Mouse (Mus musculus): ENCODE measurements around the gene Usf2.
"Not testable (repeated sequence)": the region's sequence is repeated elsewhere in the genome, so short reads cannot be mapped to it uniquely, and the experiment has no call there.

The Usf2 gene

DNA sequence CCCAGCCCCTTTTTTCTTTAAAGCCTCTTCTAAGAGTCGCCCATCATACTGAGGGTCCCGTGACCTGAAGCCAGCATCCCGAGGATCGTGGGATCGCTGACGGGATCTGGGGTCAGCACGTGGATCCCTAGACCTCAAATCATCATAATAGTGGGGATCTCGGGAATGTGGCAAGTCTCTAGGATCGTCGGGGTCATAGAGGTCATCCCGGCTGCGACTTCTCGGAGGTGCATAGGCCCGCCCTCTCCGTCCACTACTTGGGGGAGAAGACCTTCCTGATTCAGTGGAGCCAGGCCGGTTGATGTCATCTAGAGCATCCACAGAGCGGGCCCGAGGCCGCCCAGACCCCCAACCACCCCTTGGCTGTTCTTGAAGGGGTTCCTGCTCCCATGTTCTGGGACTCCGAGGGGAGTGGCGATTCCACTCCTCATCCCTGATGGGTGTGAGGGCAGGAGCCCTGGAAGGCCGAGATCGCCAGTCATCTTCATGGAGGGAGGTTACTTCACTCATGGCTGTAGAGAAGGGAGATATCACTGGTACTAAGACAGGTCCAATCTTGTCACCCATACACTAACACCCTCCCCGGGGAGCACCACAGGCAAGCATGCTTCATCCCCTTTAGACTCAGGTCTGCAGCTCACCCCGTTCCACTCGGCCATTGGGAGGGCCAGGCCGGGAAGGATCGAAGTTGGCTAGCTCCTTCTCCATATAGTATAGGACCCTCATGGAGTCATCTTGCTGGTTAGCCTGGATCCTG lies 1.7 kb upstream of the Usf2 start:
- DNase-seq (ENCODE audit: low read depth, low spot score), result no peak

DNA sequence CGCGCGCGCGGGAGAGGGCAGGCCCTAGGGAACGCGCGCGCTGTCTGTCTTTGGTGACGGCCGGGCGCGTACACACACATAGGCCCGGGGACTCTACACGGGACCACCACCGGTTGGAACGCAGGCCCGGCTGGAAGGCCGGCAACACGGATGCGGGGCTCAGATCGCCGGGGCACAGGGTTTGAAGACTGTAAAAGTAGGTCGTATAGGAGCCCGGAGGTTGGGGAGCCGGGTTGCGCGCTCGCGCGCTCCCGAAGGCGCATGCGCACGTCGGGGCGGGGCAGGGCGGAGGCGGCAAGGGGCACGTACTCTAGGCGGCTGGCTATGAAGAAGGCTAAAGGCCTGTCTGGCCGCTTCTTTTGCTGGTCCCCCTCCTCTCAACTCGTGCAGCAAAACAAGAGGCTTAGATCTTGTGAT lies 772 bp upstream of the Usf2 start:
- peak; percentile 95 for DNase-seq (ENCODE audit: low read depth, low spot score)

- DNase-seq (ENCODE audit: low read depth, low spot score), result no peak
Measured at GRCm38 (mm10) chr7:30956357-30956751, 249 bp downstream of the Usf2 start.

DNA sequence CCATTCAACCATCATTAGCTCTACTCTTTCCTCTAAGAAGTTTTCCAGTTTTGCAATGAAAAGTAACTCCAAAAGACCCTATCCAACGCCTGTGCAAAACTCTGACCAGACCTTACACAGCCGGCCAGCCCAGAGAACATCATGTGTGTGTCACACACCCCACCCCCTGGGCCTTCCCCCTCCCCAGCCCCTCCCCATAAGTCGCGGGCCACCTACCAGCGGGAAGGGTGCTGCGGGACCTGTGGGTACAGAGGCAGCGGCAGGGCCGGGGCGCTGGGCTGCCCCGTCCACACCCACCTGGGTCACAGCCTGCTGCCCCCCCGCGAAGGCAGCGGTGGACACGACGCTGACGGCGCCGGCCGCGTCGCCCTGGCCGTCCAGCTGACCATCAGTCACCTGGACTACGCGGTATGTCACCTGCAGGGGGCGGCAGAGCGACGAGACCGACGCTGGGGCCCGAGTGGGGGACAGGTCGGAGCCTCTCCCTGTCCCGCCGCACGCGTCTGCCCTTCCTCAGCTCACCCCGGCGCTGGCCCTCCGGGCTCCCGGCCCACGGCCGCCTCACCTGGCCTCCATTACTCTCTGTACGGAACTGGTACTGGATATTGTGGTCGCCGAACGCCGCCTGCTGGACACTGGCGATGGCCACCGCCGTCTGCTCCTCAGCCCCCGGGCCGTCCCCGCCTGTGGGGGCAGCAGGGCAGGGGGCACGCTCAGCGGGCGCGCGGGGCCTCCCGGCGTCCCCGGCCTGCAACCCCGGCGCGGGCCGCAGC lies 833 bp downstream of the Usf2 start:
- DNase-seq (ENCODE audit: low read depth, low spot score), result peak; percentile 90

GRCm38 (mm10) chr7:30954971-30955520 lies 1.6 kb downstream of the Usf2 start:
- no peak for DNase-seq (ENCODE audit: low read depth, low spot score)

GRCm38 (mm10) chr7:30954036-30954435 lies 2.6 kb downstream of the Usf2 start:
- DNase-seq (ENCODE audit: low read depth, low spot score), result no peak

DNA sequence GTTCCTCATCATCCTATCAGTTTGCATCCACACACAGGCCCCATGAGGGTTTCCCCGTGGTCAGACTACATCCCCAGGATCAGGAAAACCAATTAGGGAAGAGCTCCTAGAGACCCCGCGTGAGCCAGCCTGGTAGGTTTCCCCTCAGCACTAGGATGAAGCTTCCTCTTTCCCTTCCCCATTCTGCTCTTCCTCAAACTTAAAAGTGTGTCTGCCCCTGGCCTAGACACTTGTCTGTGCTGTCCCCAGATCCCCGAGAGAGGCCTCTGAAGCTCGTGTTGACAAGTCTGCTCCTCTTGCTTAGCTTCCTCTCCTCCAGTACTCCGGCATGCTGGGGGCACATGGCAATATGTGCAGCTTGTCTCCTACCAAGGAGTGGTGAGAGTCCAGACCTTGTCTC lies 3.1 kb downstream of the Usf2 start:
- peak; percentile 42 for DNase-seq (ENCODE audit: low read depth, low spot score)

DNA sequence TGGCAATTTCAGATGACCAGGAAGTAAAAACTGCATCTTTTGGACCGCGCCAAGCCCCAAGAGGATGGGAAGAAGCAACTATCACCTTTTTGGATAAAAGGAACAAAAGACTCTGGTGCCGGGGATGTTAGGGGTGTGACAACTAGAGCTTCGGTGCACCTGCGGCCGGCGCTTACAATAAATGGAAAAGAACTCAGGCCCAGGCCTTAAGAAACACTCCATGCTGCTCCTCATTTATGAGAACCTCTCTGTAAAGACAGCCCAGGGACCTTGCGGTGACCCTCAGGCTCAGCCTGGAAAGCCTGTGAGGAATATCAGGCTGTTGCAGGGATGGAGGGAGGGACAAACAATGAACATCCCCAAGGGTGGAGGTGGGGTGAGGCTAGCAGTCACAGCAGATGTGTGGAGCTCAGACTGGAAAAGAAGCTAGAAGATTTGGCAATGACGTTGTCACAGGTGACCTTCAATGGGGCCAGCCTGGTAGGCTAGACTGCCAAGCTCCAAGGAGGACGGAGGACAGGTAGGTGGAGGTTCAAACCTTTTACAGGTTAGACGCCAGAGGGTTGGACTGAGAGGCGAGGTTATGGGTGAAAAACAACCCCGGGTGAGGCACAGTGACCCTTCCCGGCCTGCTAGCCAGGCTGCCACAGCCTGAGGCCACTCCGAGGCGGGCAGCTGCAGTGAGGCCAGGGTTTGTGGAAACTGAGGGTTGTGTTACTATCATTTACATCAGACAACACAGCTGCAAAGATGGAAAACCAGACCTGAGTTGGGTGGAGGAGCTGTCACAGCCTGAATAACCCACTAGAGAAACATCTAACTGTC lies 4.0 kb downstream of the Usf2 start:
- DNase-seq (ENCODE audit: low read depth, low spot score), result no peak

DNA sequence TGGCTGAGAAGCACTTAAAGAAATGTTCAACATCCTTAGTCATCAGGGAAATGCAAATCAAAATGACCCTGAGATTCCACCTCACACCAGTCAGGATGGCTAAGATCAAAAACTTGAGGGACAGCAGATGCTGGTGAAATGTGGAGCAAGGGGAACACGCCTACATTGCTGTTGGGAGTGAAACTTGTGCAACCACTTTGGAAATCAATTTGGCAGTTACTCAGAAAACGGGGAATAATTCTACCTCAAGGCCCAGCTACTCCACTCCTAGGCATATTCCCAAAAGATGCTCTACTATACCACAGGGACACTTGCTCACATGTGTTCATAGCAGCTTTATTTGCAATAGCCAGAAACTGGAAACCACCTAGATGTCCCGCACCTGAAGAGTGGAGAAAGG lies 6.7 kb downstream of the Usf2 start:
- not testable (repeated sequence) for DNase-seq (ENCODE audit: low read depth, low spot score)

GRCm38 (mm10) chr7:30945876-30946275 lies 10.7 kb downstream of the Usf2 start:
- no peak for DNase-seq (ENCODE audit: low read depth, low spot score)

DNA sequence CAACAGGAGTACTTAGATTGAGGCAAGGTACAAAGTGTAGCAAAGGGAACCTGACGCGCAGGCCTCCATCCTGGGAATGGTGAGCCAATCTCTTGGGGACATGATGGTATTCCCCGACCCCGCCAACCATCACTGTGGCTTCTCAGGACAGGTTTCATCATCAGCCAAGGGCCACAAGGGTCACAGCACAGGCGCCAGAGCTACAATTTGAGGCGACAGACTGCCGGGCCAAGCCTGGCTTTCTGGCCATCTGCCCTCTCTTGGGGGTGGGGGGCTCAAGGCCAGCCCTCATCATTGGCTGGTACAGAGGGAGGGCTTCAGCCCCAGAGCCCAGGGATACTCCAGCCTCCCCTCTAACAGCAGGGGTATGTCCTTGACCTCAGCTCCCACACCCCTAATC lies 11.1 kb downstream of the Usf2 start:
- not testable (repeated sequence) for DNase-seq (ENCODE audit: low read depth, low spot score)

DNA sequence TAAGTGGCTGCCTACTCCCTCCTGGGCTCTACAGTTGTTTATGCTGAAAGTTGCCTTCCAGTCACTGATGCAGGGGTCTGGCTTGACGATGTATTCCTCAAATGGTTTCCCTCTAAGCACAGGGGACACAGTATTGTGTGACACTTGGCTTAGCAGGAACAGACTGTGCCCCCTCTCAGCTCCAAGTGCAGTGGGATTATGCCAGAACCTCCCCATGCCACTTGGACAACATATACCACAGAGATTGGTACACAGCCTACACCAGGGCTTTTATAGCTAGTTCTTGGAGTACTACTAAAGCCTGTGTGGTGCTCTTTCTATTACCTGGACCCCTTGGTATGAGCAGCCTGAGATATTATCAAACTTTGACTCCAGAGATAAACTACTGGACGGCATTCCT lies 11.9 kb downstream of the Usf2 start:
- DNase-seq (ENCODE audit: low read depth, low spot score), result not testable (repeated sequence)

- no peak for DNase-seq (ENCODE audit: low read depth, low spot score)
Measured at GRCm38 (mm10) chr7:30943909-30944635, 12.5 kb downstream of the Usf2 start, which contains the start of gene Hamp. Gene Hamp (minus strand): TSS chr7:30944032.

- not testable (repeated sequence) for DNase-seq (ENCODE audit: low read depth, low spot score)
Measured at GRCm38 (mm10) chr7:30942365-30942764, 14.2 kb downstream of the Usf2 start.

GRCm38 (mm10) chr7:30940070-30940469 lies 16.5 kb downstream of the Usf2 start:
- DNase-seq (ENCODE audit: low read depth, low spot score), result not testable (repeated sequence)

GRCm38 (mm10) chr7:30935422-30936099 lies 21.0 kb downstream of the Usf2 start:
- DNase-seq (ENCODE audit: low read depth, low spot score), result peak; percentile 71

- DNase-seq (ENCODE audit: low read depth, low spot score), result not testable (repeated sequence)
Measured at GRCm38 (mm10) chr7:30924581-30924980, 32.0 kb downstream of the Usf2 start, which contains the start of gene Hamp2. Gene Hamp2 (minus strand): TSS chr7:30924681.

DNA sequence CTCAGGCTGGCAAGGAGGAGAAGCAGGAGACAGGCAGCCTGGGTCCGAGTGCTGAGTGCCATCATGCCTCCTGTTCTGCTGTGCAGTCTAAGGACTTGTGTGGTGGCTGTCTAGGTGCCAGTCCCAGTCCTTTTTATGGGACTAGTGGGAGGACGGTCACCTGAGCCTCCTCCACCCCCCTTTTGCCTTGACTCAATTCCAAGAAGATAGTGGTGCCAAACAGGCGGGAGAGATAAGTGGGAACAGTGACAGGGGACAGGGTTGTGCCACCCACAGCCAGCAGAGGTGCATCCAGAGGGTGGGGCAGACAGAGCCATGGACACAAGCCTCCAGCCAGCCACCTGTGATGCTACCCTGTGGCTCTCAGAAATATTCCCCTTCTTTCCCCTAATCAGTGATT lies 32.5 kb downstream of the Usf2 start:
- no peak for DNase-seq (ENCODE audit: low read depth, low spot score)

DNA sequence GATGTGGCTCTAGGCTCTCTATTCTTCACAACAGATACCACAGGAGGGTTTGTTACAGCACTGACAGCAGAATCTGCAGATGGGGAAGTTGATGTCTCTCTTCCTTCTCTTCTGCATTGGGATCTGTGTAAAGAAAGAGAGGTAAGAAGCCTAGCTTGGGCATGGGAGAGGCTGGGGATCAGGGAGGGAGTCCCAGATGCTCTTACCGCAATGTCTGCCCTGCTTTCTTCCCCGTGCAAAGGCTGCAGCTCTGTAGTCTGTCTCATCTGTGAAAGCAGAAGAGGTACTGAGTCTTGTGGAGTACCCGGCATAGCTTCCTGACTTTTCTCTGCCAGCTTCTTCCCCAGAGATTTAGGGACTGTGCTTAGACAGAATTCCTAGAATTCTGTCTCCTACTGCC lies 34.1 kb downstream of the Usf2 start:
- DNase-seq (ENCODE audit: low read depth, low spot score), result not testable (repeated sequence)

GRCm38 (mm10) chr7:30920217-30920616 lies 36.4 kb downstream of the Usf2 start:
- DNase-seq (ENCODE audit: low read depth, low spot score), result peak; percentile 66

Data from A20 (cell line).